Mouse (Mus musculus) neural tube, embryonic 14.5 days (tissue): ENCODE results near the gene Tmem265. TPM values are rescaled to one million over a fixed set of nuclear protein-coding genes. Genes with fewer than 3 reads are reported as not detected.

ENCODE experiments used
- ATAC-seq: fragments of 200-750 bp; cut with Nextera tagmentation; 2 replicates; pipeline ENCODE4 v1.8.0; 2017; ENCODE audit warnings: low read depth, mild to moderate bottlenecking, moderate TSS enrichment, moderate library complexity
- H3K27ac ChIP-seq: fragments of 300-500 bp; sonication (generic); 2 replicates; pipeline ENCODE4 v1.5.1; 2014; ENCODE audit warnings: low read depth, mild to moderate bottlenecking, control low read depth, low read length, moderate library complexity, mixed read lengths
- H3K27me3 ChIP-seq: fragments of 300-500 bp; sonication (generic); 2 replicates; pipeline ENCODE4 v1.6.1; 2014; ENCODE audit warnings: low read length; ENCODE audit not compliant: control insufficient read depth, insufficient read depth
- H3K36me3 ChIP-seq: fragments of 300-500 bp; sonication (generic); 2 replicates; pipeline ENCODE4 v1.6.1; 2014; ENCODE audit warnings: low read length, mixed read lengths; ENCODE audit not compliant: control insufficient read depth, insufficient read depth
- H3K4me1 ChIP-seq: fragments of 300-500 bp; sonication (generic); 2 replicates; pipeline ENCODE4 v1.6.1; 2014; ENCODE audit warnings: low read length; ENCODE audit not compliant: control insufficient read depth, insufficient read depth
- H3K4me2 ChIP-seq: fragments of 300-500 bp; sonication (generic); 2 replicates; pipeline ENCODE4 v1.6.1; 2014; ENCODE audit warnings: mild to moderate bottlenecking, low read depth, low read length, control low read depth
- H3K4me3 ChIP-seq: fragments of 300-500 bp; sonication (generic); 2 replicates; pipeline ENCODE4 v1.5.1; 2014; ENCODE audit warnings: low read depth, low read length, control low read depth, mixed read lengths
- H3K9ac ChIP-seq: fragments of 300-500 bp; sonication (generic); replicated peaks from 2 replicates; pipeline ENCODE4 v1.6.1; 2014; ENCODE audit warnings: low read depth, mild to moderate bottlenecking, control low read depth, low read length, mixed read lengths
- H3K9me3 ChIP-seq: fragments of 300-500 bp; sonication (generic); 2 replicates; pipeline ENCODE4 v1.6.1; 2016; ENCODE audit warnings: low read length; ENCODE audit not compliant: control insufficient read depth
- WGBS: fragments of 180-500 bp; shearing (Covaris S2); extraction: QIAGEN DNeasy Blood & Tissue Kit; methylation state at CpG from one replicate; pipeline ENCODE4 v1.1.7; 2014; 5-methylcytosine and 5-hydroxymethylcytosine counted together
- polyA plus RNA-seq: library from polyadenylated mRNA; unstranded; fragments of >200 nt; fragmentation: Nextera tagmentation; extraction: Ambion mirVana; gene quantifications from 2 replicates; pipeline ENCODE4 v1.2.1, GENCODE M21; 2014

Tmem265 gene
- polyA plus RNA-seq, 1 experiment from 2014 or later, result 7.2 TPM

GRCm38 (mm10) chr7:127614511-127614890 is 53.3 kb downstream of the Tmem265 start:
- Histone ChIP-seq H3K27me3 (no peaks in the 10 kb centered on the region; the same call in 1 of the 2 replicates), H3K36me3 (peaks cover 30% of the 10 kb centered on the region), H3K4me1 (peaks cover 14% of the 10 kb centered on the region; the same call in 1 of the 2 replicates), H3K4me3 (peak overlapping the region; percentile 90), H3K27ac (peak overlapping the region; percentile 77), H3K9me3 (no peaks in the 10 kb centered on the region), H3K9ac (peak overlapping the region; percentile 86), H3K4me2 (peak overlapping the region; percentile 83)
- WGBS, result under 1% methylated on average over 23 of the region's 44 CpGs
- peak; percentile 9; the same call in 1 of the 2 replicates for ATAC-seq

GRCm38 (mm10) chr7:127614891-127615843 is 54.0 kb downstream of the Tmem265 start, which contains the start of gene Zfp629:
TSS of gene Zfp629 (minus strand) at chr7:127615797.
- Histone ChIP-seq H3K27me3 (no peaks in the 10 kb centered on the region; the same call in 1 of the 2 replicates), H3K9ac (peak within 1 kb of the TSS; percentile 86), H3K9me3 (no peaks in the 10 kb centered on the region), H3K36me3 (peaks cover 24% of the 10 kb centered on the region), H3K4me1 (peaks cover 14% of the 10 kb centered on the region; the same call in 1 of the 2 replicates), H3K4me3 (peak within 1 kb of the TSS; percentile 90), H3K4me2 (peak within 1 kb of the TSS; percentile 83), H3K27ac (peak within 1 kb of the TSS; percentile 77)
- WGBS, result under 1% methylated on average over 40 of the region's 50 CpGs
- ATAC-seq, result peak; percentile 90

GRCm38 (mm10) chr7:127616336-127616735 is 55.1 kb downstream of the Tmem265 start:
- 55% methylated on average over 1 of the region's 1 CpGs for WGBS
- H3K36me3 ChIP-seq, result peaks cover 12% of the 10 kb centered on the region
- H3K9ac ChIP-seq, result no peak overlapping the region
- peak overlapping the region; percentile 90; the same call in 1 of the 2 replicates for H3K4me3 ChIP-seq
- H3K9me3 ChIP-seq, result no peaks in the 10 kb centered on the region
- H3K27ac ChIP-seq, result no peak overlapping the region
- peaks cover 14% of the 10 kb centered on the region; the same call in 1 of the 2 replicates for H3K4me1 ChIP-seq
- ATAC-seq, result no peak
- H3K27me3 ChIP-seq, result no peaks in the 10 kb centered on the region; the same call in 1 of the 2 replicates
- peak overlapping the region; percentile 83 for H3K4me2 ChIP-seq

Other genes with a start within 250 kb of the Tmem265 start
- 3.3 and 6.0 TPM in 2 replicates for gene Zfp768, start 215.8 kb upstream of the Tmem265 start, polyA plus RNA-seq
- 8.4 and 9.1 TPM in 2 replicates for gene Zfp747, start 185.3 kb upstream of the Tmem265 start, polyA plus RNA-seq
- 5.6 and 6.7 TPM in 2 replicates for gene 9130019O22Rik, start 174.2 kb upstream of the Tmem265 start, polyA plus RNA-seq
- 6.0 and 7.8 TPM in 2 replicates for gene E430018J23Rik, start 167.8 kb upstream of the Tmem265 start, polyA plus RNA-seq
- 5.5 and 5.7 TPM in 2 replicates for gene Zfp764, start 154.6 kb upstream of the Tmem265 start, polyA plus RNA-seq
- gene Zfp688, start 139.3 kb upstream of the Tmem265 start, polyA plus RNA-seq, result 35.7 and 37.2 TPM in 2 replicates
- gene Zfp689, start 112.2 kb upstream of the Tmem265 start, polyA plus RNA-seq, result 16.1 and 18.2 TPM in 2 replicates
- 35.8 and 38.8 TPM in 2 replicates for gene Prr14, start 101.8 kb upstream of the Tmem265 start, polyA plus RNA-seq
- gene Fbrs, start 82.2 kb upstream of the Tmem265 start, polyA plus RNA-seq, result 15.5 TPM in 2 replicates
- gene Srcap, start 49.4 kb upstream of the Tmem265 start, polyA plus RNA-seq, result 53.0 and 66.7 TPM in 2 replicates
- 18.3 and 19.7 TPM in 2 replicates for gene Gm42715, start 41.8 kb upstream of the Tmem265 start, polyA plus RNA-seq
- 62.1 and 69.6 TPM in 2 replicates for gene Phkg2, start 11.9 kb downstream of the Tmem265 start, polyA plus RNA-seq
- 7.8 and 10.6 TPM in 2 replicates for gene Ccdc189, start 27.2 kb downstream of the Tmem265 start, polyA plus RNA-seq
- 31.2 and 39.6 TPM in 2 replicates for gene Rnf40, start 27.4 kb downstream of the Tmem265 start, polyA plus RNA-seq
- 20.4 and 25.3 TPM in 2 replicates for gene Zfp629, start 54.4 kb downstream of the Tmem265 start, polyA plus RNA-seq
- 36.0 and 45.7 TPM in 2 replicates for gene Bcl7c, start 147.5 kb downstream of the Tmem265 start, polyA plus RNA-seq
- 2.7 and 3.6 TPM in 2 replicates for gene Ctf1, start 151.3 kb downstream of the Tmem265 start, polyA plus RNA-seq
- 0.27 TPM in 1 of 2 replicates, not detected in the other for gene Ctf2, start 170.8 kb downstream of the Tmem265 start, polyA plus RNA-seq
- gene Fbxl19, start 183.2 kb downstream of the Tmem265 start, polyA plus RNA-seq, result 6.5 and 9.1 TPM in 2 replicates
- 4.6 and 6.8 TPM in 2 replicates for gene Orai3, start 208.4 kb downstream of the Tmem265 start, polyA plus RNA-seq
- 22.4 and 23.3 TPM in 2 replicates for gene Setd1a, start 215.3 kb downstream of the Tmem265 start, polyA plus RNA-seq
- gene Gm49388, start 224.2 kb downstream of the Tmem265 start, polyA plus RNA-seq, result 0.64 TPM in 1 of 2 replicates, not detected in the other
- 7.0 and 9.6 TPM in 2 replicates for gene Hsd3b7, start 239.2 kb downstream of the Tmem265 start, polyA plus RNA-seq